Mouse (Mus musculus): ENCODE results near the gene Tulp4.
"Not testable (repeated sequence)": the region's sequence is repeated elsewhere in the genome, so short reads cannot be mapped to it uniquely, and the experiment has no call there.

DNA sequence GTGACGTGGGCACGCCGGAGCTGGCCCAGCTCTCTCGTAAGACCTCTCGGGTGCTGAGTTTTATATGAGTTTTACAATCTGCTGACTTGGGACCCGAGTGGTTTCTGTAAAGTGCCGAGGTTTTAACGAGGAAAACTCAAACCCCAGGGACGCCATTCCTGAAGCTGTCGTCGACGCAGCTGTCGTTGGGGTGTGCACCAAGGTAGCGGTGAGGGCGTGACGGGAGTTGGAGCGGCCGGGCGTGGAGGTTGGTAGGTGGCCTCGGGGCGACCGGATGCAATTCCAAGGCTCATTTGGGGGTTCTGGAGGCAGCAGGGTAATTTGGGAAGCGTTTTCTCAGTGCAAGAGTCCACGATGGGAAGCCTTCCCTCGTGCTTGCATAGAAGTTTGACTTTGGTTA, 164.6 kb downstream of the Tulp4 start:
- not testable (repeated sequence) for TF ChIP-seq POLR2A (IDR thresholded peaks at IDR 0.05; ENCODE audit: extremely low read depth, insufficient read depth, low read length); CTCF (IDR thresholded peaks at IDR 0.05; ENCODE audit: low read depth, low read length)

Measured in liver, adult 2 months (tissue).